Mouse (Mus musculus) E14TG2a.4 (cell line): ENCODE measurements at regions not wholly inside any gene's neighbourhood (a gene's known extent, or its start where the extent isn't known, plus 50 kb on each side); places are given as distances from the start of the nearest gene placed in this dataset.
"Not testable (repeated sequence)": the region's sequence is repeated elsewhere in the genome, so short reads cannot be mapped to it uniquely, and the experiment has no call there.

ENCODE experiments used
- CTCF ChIP-seq: conservative IDR thresholded peaks from 2 replicates; pipeline ENCODE4 v1.5.1; 2014; ENCODE audit warnings: low read length
- NANOG ChIP-seq: IDR thresholded peaks from 2 replicates; pipeline ENCODE4 v1.6.1; 2014; ENCODE audit warnings: borderline replicate concordance, low read length, mixed read lengths
- POU5F1 ChIP-seq: IDR thresholded peaks from 2 replicates; pipeline ENCODE4 v1.6.1; 2014; ENCODE audit warnings: low read length, borderline replicate concordance

GRCm38 (mm10) chr10:46122409-46122808, 544.8 kb downstream of the Hace1 start:
- not testable (repeated sequence) for TF ChIP-seq CTCF, NANOG, POU5F1
